Mouse (Mus musculus): Measurements from ENCODE around the gene Atg4b. TPM values are rescaled to one million over a fixed set of nuclear protein-coding genes. Genes with fewer than 3 reads are reported as not detected.
A peak's percentile ranks its signal among the peaks of the same experiment; 100 is the strongest.
"Not testable (repeated sequence)": the region's sequence is repeated elsewhere in the genome, so short reads cannot be mapped to it uniquely, and the experiment has no call there.

The Atg4b gene
- polyA plus RNA-seq, 1 experiment from 2014 or later, result 51.6 TPM

DNA sequence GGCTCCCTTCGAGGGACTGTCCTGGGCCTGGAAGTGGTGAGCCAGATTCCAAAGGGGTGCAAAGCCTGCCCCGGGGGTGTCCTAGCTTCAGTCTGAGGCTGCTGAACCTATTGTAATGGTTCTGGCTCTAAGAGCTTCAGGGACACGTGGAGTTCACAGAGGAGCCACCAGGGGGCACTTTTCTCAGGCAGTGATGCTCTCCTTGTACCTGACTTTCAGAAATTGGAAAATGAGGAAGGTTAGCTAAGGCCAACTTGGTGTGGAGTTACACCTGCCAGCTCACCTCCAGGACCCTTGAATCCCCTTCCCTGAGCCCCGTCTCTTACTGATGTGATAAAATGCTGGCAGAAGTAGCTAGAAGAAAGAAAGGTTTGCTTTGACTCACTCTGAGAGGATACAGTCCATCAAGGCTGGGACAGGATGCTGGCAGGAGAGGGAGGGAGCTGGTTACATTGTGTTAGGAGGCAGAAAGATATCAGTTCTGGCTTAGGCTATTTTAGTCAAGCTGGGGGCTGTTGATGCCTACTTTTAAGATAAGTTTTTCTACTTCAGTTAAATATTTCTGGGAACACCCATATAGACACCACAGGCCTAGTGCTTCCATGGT, 81.6 kb downstream of the Atg4b start:
- not testable (repeated sequence) for ATAC-seq; DNase-seq; H3K9me3 ChIP-seq (ENCODE audit: low read length)

GRCm38 (mm10) chr1:93834671-93835150, 83.4 kb downstream of the Atg4b start:
- Histone ChIP-seq H3K4me2 (ENCODE audit: low read depth, low read length) (no peak overlapping the region), H3K4me1 (ENCODE audit: insufficient read depth) (no peaks in the 10 kb centered on the region), H3K27ac (ENCODE audit: low read depth) (no peak overlapping the region), H3K4me3 (ENCODE audit: low read depth, low read length) (no peak overlapping the region), H3K36me3 (replicated peaks; ENCODE audit: insufficient read depth, low read length) (0 out of 2 replicates have a peak, but pooled peaks cover 2% of the 10 kb centered on the region), H3K27me3 (ENCODE audit: insufficient read depth, low read length) (no peaks in the 10 kb centered on the region), H3K9ac (replicated peaks) (no peak overlapping the region), H3K9me3 (ENCODE audit: low read length) (no peaks in the 10 kb centered on the region)
- DNase-seq, result no peak
- TF ChIP-seq EP300 (IDR thresholded peaks at IDR 0.05; ENCODE audit: low read depth) (no peak), CTCF (IDR thresholded peaks at IDR 0.05; ENCODE audit: low read depth) (no peak)
- ATAC-seq, result no peak
- 86% methylated on average over 7 of the region's 7 CpGs for WGBS (ENCODE audit: insufficient replicate concordance)

More for the DNA sequence above, 81.6 kb downstream of the Atg4b start:
- 52% methylated on average over 2 of the region's 4 CpGs for WGBS (ENCODE audit: insufficient replicate concordance)
- TF ChIP-seq CTCF (IDR thresholded peaks at IDR 0.05; ENCODE audit: low read depth), result peak; percentile 43
- not testable (repeated sequence) for H3K4me1 ChIP-seq (ENCODE audit: insufficient read depth); H3K27ac ChIP-seq (ENCODE audit: low read depth); H3K4me3 ChIP-seq (ENCODE audit: low read depth, low read length); H3K9ac ChIP-seq (replicated peaks); H3K36me3 ChIP-seq (replicated peaks; ENCODE audit: insufficient read depth, low read length); H3K4me2 ChIP-seq (ENCODE audit: low read depth, low read length); H3K27me3 ChIP-seq (ENCODE audit: insufficient read depth, low read length)

DNA sequence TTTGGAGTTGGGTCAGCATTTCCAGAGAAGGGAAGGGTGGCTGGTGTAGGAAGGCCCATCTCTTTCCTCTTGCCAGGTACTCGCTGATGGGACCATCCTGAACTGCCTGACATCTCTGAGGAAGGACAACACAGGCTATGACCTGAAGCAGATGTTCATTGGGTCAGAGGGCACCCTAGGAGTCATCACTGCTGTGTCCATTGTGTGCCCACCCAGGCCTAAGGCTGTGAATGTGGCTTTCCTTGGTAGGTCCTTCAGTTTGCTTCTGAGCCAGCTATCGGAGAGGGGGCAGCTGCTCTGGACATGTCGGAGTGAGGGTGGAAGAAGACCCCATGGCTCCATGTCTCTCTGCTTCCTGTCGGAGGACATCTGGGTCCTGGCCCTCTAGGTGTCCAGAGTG, 83.9 kb downstream of the Atg4b start:
- H3K4me2 ChIP-seq (ENCODE audit: low read depth, low read length), result no peak overlapping the region
- no peaks in the 10 kb centered on the region for H3K9me3 ChIP-seq (ENCODE audit: low read length)
- TF ChIP-seq EP300 (IDR thresholded peaks at IDR 0.05; ENCODE audit: low read depth), result no peak
- TF ChIP-seq CTCF (IDR thresholded peaks at IDR 0.05; ENCODE audit: low read depth), result no peak
- H3K4me1 ChIP-seq (ENCODE audit: insufficient read depth), result no peaks in the 10 kb centered on the region
- no peak overlapping the region for H3K9ac ChIP-seq (replicated peaks)
- no peak overlapping the region for H3K4me3 ChIP-seq (ENCODE audit: low read depth, low read length)
- no peak overlapping the region for H3K27ac ChIP-seq (ENCODE audit: low read depth)
- H3K27me3 ChIP-seq (ENCODE audit: insufficient read depth, low read length), result no peaks in the 10 kb centered on the region
- H3K36me3 ChIP-seq (replicated peaks; ENCODE audit: insufficient read depth, low read length), result 0 out of 2 replicates have a peak, but pooled peaks cover 2% of the 10 kb centered on the region
- DNase-seq, result no peak
- no peak for ATAC-seq
- WGBS (ENCODE audit: insufficient replicate concordance), result 91% methylated on average over 4 of the region's 4 CpGs

GRCm38 (mm10) chr1:93835876-93836531, 84.7 kb downstream of the Atg4b start:
- DNase-seq (no peak), ATAC-seq (no peak)
- no peak overlapping the region for H3K4me3 ChIP-seq (ENCODE audit: low read depth, low read length)
- no peak overlapping the region for H3K4me2 ChIP-seq (ENCODE audit: low read depth, low read length)
- H3K27ac ChIP-seq (ENCODE audit: low read depth), result no peak overlapping the region
- 88% methylated on average over 6 of the region's 6 CpGs for WGBS (ENCODE audit: insufficient replicate concordance)
- no peak overlapping the region for H3K9ac ChIP-seq (replicated peaks)
- H3K36me3 ChIP-seq (replicated peaks; ENCODE audit: insufficient read depth, low read length), result 0 out of 2 replicates have a peak, but pooled peaks cover 2% of the 10 kb centered on the region
- no peak for TF ChIP-seq EP300 (IDR thresholded peaks at IDR 0.05; ENCODE audit: low read depth)
- TF ChIP-seq CTCF (IDR thresholded peaks at IDR 0.05; ENCODE audit: low read depth), result no peak
- no peaks in the 10 kb centered on the region for H3K4me1 ChIP-seq (ENCODE audit: insufficient read depth)
- H3K27me3 ChIP-seq (ENCODE audit: insufficient read depth, low read length), result no peaks in the 10 kb centered on the region
- no peaks in the 10 kb centered on the region for H3K9me3 ChIP-seq (ENCODE audit: low read length)

- no peak for ATAC-seq
- Histone ChIP-seq H3K4me3 (ENCODE audit: low read depth, low read length) (no peak overlapping the region), H3K9me3 (ENCODE audit: low read length) (no peaks in the 10 kb centered on the region), H3K36me3 (replicated peaks; ENCODE audit: insufficient read depth, low read length) (0 out of 2 replicates have a peak, but pooled peaks cover 2% of the 10 kb centered on the region), H3K9ac (replicated peaks) (no peak overlapping the region), H3K4me1 (ENCODE audit: insufficient read depth) (no peaks in the 10 kb centered on the region), H3K27me3 (ENCODE audit: insufficient read depth, low read length) (no peaks in the 10 kb centered on the region), H3K27ac (ENCODE audit: low read depth) (no peak overlapping the region), H3K4me2 (ENCODE audit: low read depth, low read length) (no peak overlapping the region)
- WGBS (ENCODE audit: insufficient replicate concordance), result 76% methylated on average over 2 of the region's 2 CpGs
- TF ChIP-seq CTCF (IDR thresholded peaks at IDR 0.05; ENCODE audit: low read depth) (no peak), EP300 (IDR thresholded peaks at IDR 0.05; ENCODE audit: low read depth) (no peak)
- DNase-seq, result no peak
Measured at GRCm38 (mm10) chr1:93836532-93836913, 85.2 kb downstream of the Atg4b start.

DNA sequence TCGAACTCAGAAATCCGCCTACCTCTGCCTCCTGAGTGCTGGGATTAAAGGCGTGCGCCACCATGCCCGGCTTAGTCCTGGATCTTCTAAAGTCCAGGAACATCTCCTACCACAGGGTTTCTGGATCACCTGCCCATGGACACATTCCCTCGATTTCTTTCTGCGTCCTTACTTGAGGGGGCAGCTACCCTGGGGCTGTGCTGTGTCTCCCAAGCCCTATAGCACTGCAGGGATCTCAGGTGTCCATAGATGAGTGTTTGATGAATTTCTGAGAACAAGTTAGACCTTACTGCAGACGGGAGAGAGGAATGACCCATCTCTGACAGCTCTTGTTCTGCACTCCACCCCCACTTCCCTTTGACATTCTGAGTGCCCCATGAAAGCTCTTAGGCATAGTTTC, 86.0 kb downstream of the Atg4b start:
- 86% methylated on average over 8 of the region's 8 CpGs for WGBS (ENCODE audit: insufficient replicate concordance)

GRCm38 (mm10) chr1:93838569-93838968, 87.3 kb downstream of the Atg4b start:
- not testable (repeated sequence) for H3K9ac ChIP-seq (replicated peaks); H3K9me3 ChIP-seq (ENCODE audit: low read length); ATAC-seq; H3K4me1 ChIP-seq (ENCODE audit: insufficient read depth); H3K36me3 ChIP-seq (replicated peaks; ENCODE audit: insufficient read depth, low read length); H3K4me2 ChIP-seq (ENCODE audit: low read depth, low read length); H3K4me3 ChIP-seq (ENCODE audit: low read depth, low read length); DNase-seq; H3K27ac ChIP-seq (ENCODE audit: low read depth); H3K27me3 ChIP-seq (ENCODE audit: insufficient read depth, low read length)
- 84% methylated on average over 8 of the region's 8 CpGs for WGBS (ENCODE audit: insufficient replicate concordance)

More for the DNA sequence above, 86.0 kb downstream of the Atg4b start:
- H3K9me3 ChIP-seq (ENCODE audit: low read length), result no peaks in the 10 kb centered on the region
- no peaks in the 10 kb centered on the region for H3K4me1 ChIP-seq (ENCODE audit: insufficient read depth)
- ATAC-seq (no peak), DNase-seq (no peak)
- no peak overlapping the region for H3K9ac ChIP-seq (replicated peaks)
- no peaks in the 10 kb centered on the region for H3K27me3 ChIP-seq (ENCODE audit: insufficient read depth, low read length)
- no peak overlapping the region for H3K4me2 ChIP-seq (ENCODE audit: low read depth, low read length)
- no peak overlapping the region for H3K27ac ChIP-seq (ENCODE audit: low read depth)
- 0 out of 2 replicates have a peak, but pooled peaks cover 2% of the 10 kb centered on the region for H3K36me3 ChIP-seq (replicated peaks; ENCODE audit: insufficient read depth, low read length)
- TF ChIP-seq CTCF (IDR thresholded peaks at IDR 0.05; ENCODE audit: low read depth) (no peak), EP300 (IDR thresholded peaks at IDR 0.05; ENCODE audit: low read depth) (no peak)
- no peak overlapping the region for H3K4me3 ChIP-seq (ENCODE audit: low read depth, low read length)
